Mouse (Mus musculus) lung, embryonic 14.5 days (tissue): ENCODE measurements at regions not wholly inside any gene's neighbourhood (a gene's known extent, or its start where the extent isn't known, plus 50 kb on each side); places are given as distances from the start of the nearest gene placed in this dataset.

Experiments used
- ATAC-seq: fragments of 200-750 bp; cut with Nextera tagmentation; 2 replicates; pipeline ENCODE4 v1.8.0; 2017; ENCODE audit warnings: mild to moderate bottlenecking, moderate TSS enrichment, moderate library complexity; ENCODE audit not compliant: insufficient read depth
- DNase-seq: peaks from one replicate; pipeline ENCODE4 v3.0.0-alpha.2; 2015
- H3K27ac ChIP-seq: fragments of 300-500 bp; sonication (generic); 2 replicates; pipeline ENCODE4 v1.5.1; 2014; ENCODE audit warnings: low read depth, mild to moderate bottlenecking, moderate library complexity
- H3K27me3 ChIP-seq: fragments of 300-500 bp; sonication (generic); 2 replicates; pipeline ENCODE4 v1.6.1; 2014; ENCODE audit warnings: low read length, control low read depth; ENCODE audit not compliant: insufficient read depth
- H3K36me3 ChIP-seq: fragments of 300-500 bp; sonication (generic); 2 replicates; pipeline ENCODE4 v1.6.1; 2014; ENCODE audit warnings: control low read depth; ENCODE audit not compliant: insufficient read depth
- H3K4me1 ChIP-seq: fragments of 300-500 bp; sonication (generic); 2 replicates; pipeline ENCODE4 v1.6.1; 2014; ENCODE audit warnings: antibody characterized with exemption, control low read depth; ENCODE audit not compliant: insufficient read depth
- H3K4me2 ChIP-seq: fragments of 300-500 bp; sonication (generic); 2 replicates; pipeline ENCODE4 v1.6.1; 2014; ENCODE audit warnings: mild to moderate bottlenecking
- H3K4me3 ChIP-seq: fragments of 300-500 bp; sonication (generic); 2 replicates; pipeline ENCODE4 v1.5.1; 2014; ENCODE audit warnings: low read depth, low read length
- H3K9ac ChIP-seq: fragments of 300-500 bp; sonication (generic); 2 replicates; pipeline ENCODE4 v1.6.1; 2014
- H3K9me3 ChIP-seq: fragments of 300-500 bp; sonication (generic); 2 replicates; pipeline ENCODE4 v1.6.1; 2016; ENCODE audit warnings: low read depth, low read length, control low read depth
- CTCF ChIP-seq: IDR thresholded peaks from 2 replicates; pipeline ENCODE4 v1.5.1; 2016; ENCODE audit warnings: antibody characterized with exemption, low read depth
- WGBS: fragments of 180-500 bp; shearing (Covaris S2); extraction: QIAGEN DNeasy Blood & Tissue Kit; methylation state at CpG from one replicate; pipeline ENCODE4 v1.1.7; 2014; 5-methylcytosine and 5-hydroxymethylcytosine counted together

DNA sequence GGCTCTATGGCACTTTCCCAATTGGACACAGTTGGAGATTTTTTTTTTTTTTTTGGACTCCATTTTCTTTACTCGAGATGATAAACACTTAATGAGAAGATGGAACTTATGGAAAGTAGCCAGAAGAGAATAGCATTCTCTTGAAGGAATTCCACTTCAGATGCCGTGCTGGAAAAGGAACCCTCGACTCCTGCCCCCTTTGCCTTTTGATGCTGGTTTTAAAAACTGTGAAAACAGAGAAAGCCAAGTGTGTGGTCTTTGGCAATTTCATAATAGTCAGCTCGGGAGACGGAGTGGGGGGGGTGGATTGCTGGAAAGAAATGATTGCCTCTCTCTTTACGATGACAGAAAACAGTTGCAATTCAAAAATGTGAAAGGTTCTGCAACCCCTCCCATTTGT, 429.2 kb downstream of the Fgf9 start:
- H3K9me3 ChIP-seq, result no peaks in the 10 kb centered on the region
- H3K4me3 ChIP-seq, result no peak overlapping the region
- 11% methylated on average over 6 of the region's 6 CpGs for WGBS
- no peaks in the 10 kb centered on the region for H3K27me3 ChIP-seq
- peak overlapping the region; percentile 20; the same call in 1 of the 2 replicates for H3K4me2 ChIP-seq
- DNase-seq, result peak; percentile 85
- H3K36me3 ChIP-seq, result no peaks in the 10 kb centered on the region
- no peak overlapping the region for H3K9ac ChIP-seq
- H3K4me1 ChIP-seq, result peaks cover 5% of the 10 kb centered on the region; the same call in 1 of the 2 replicates
- no peak for TF ChIP-seq CTCF
- peak overlapping the region; percentile 20; the same call in 1 of the 2 replicates for H3K27ac ChIP-seq
- peak; percentile 36; the same call in 1 of the 2 replicates for ATAC-seq

DNA sequence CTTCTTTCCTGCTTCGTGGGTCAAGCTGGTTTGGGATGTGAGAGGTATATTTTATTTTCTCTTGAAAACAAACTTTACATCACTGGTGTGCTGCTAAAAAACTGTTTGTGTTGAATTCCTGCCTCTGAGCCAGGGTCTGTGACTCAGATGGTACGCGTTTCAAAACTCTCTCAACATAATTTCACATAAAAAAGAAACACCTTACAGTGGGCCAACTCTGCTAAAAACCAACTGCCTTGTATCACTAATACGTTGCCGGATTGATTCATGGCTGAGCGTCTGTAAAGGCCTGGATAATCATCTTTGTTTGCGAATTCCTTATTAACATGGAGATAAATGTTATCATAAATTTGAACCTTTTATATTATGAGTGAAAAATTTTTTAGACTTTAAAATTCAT, 428.7 kb downstream of the Fgf9 start:
- Histone ChIP-seq H3K4me3 (no peak overlapping the region), H3K27ac (no peak overlapping the region), H3K4me1 (peaks cover 5% of the 10 kb centered on the region; the same call in 1 of the 2 replicates), H3K9me3 (no peaks in the 10 kb centered on the region), H3K9ac (no peak overlapping the region), H3K4me2 (no peak overlapping the region), H3K27me3 (no peaks in the 10 kb centered on the region), H3K36me3 (no peaks in the 10 kb centered on the region)
- DNase-seq (peak; percentile 34), ATAC-seq (peak; percentile 59; the same call in 1 of the 2 replicates)
- no peak for TF ChIP-seq CTCF
- 55% methylated on average over 7 of the region's 7 CpGs for WGBS

DNA sequence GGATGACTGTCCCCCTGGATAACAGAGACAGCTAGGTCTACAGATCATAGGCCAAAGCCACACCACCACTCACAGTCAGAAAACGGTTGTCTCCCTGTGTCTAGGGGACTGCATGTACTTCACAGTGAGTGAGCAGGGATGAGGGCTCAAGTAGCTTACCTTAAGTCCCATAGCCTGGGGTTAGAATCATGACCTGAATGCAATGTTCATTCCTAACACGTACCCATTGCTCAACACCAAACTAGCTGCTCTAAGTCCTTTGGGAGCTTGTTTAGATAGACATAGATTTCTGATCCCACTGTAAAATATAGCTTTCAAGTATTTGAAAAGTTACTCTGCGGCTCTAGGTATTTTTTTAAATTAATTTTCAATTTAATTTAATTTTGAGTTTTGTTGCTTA, 426.6 kb downstream of the Fgf9 start:
- Histone ChIP-seq H3K4me2 (no peak overlapping the region), H3K36me3 (no peaks in the 10 kb centered on the region), H3K9ac (no peak overlapping the region), H3K9me3 (no peaks in the 10 kb centered on the region), H3K4me1 (peaks cover 5% of the 10 kb centered on the region; the same call in 1 of the 2 replicates), H3K27me3 (no peaks in the 10 kb centered on the region), H3K27ac (no peak overlapping the region), H3K4me3 (no peak overlapping the region)
- no peak for TF ChIP-seq CTCF
- ATAC-seq, result no peak
- no peak for DNase-seq
- 91% methylated on average over 3 of the region's 3 CpGs for WGBS

DNA sequence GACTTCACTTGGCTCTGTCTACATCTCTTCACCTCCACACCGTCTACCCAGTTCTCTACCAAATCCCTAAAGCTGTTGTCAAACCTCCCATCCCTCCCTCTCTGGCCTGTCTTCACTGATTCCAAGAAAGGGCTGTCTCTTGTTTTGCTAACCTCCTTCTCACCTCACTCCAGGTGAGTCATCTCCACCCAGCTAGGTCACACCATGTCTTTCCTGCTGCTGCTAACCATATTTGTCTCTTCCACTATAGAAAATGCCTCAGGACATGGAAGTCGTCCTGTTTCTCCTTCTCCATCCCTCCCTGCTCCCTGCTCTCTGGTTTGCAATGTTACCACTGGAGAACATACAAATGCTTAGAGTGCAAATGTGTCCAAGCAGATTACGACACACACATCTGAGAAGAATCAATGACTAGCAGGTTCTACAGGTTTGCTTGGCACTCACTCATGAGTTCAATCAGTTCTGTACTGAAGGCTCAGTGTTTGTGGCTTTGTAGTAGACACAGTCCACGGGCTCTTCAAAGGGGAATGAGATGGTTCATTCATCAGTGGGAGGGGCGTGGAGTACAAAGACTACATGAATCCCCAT, 424.1 kb downstream of the Fgf9 start:
- ATAC-seq (no peak), DNase-seq (no peak)
- no peak overlapping the region for H3K4me2 ChIP-seq
- no peaks in the 10 kb centered on the region for H3K9me3 ChIP-seq
- no peak overlapping the region for H3K4me3 ChIP-seq
- TF ChIP-seq CTCF, result no peak
- H3K27ac ChIP-seq, result no peak overlapping the region
- WGBS, result 64% methylated on average over 5 of the region's 5 CpGs
- H3K36me3 ChIP-seq, result no peaks in the 10 kb centered on the region
- no peaks in the 10 kb centered on the region for H3K27me3 ChIP-seq
- no peaks in the 10 kb centered on the region; the same call in 1 of the 2 replicates for H3K4me1 ChIP-seq
- no peak overlapping the region for H3K9ac ChIP-seq

DNA sequence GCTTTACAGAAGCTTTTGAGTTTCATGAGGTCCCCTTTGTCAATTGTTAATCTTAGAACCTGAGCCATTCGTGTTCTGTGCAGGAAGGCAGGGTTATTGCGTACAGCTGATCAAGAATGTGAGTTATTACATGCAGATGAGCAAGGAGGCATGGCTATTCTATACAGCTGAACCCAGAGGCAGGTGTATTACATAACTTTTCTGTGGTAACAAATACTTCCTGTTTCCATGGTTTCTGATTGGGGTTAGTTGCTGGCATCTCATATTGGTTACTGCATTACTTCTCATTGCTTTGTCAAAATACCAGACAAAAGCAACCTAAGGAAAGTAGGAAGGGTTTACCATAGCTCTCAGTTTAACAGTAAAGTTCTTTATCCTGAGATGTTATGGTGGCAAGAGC, 421.8 kb downstream of the Fgf9 start:
- no peak for ATAC-seq
- Histone ChIP-seq H3K4me1 (no peaks in the 10 kb centered on the region), H3K36me3 (no peaks in the 10 kb centered on the region), H3K9ac (no peak overlapping the region), H3K27me3 (no peaks in the 10 kb centered on the region), H3K4me2 (no peak overlapping the region), H3K4me3 (no peak overlapping the region), H3K27ac (no peak overlapping the region), H3K9me3 (no peaks in the 10 kb centered on the region)
- TF ChIP-seq CTCF, result no peak
- WGBS, result 80% methylated on average over 2 of the region's 2 CpGs
- no peak for DNase-seq

DNA sequence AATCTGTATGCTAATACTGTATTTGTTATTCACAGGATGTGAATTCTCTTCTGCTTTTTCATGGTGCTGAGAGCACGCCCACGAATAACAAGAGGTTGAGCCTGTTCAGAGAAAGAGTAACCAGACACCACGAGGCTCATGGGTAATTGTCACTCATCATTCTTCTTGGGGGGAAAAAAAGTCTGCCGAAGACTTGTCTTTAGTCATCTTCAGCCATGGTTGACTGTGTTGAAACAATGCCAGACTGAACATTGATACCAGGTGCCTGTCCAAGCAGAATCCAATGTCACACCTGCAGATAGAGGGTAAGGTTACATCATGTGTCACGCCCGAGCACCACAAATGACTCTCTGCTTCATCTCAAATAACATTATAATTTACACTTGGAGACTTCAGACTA, 418.5 kb downstream of the Fgf9 start:
- H3K4me3 ChIP-seq, result no peak overlapping the region
- no peak overlapping the region for H3K27ac ChIP-seq
- WGBS, result 71% methylated on average over 6 of the region's 6 CpGs
- DNase-seq, result no peak
- ATAC-seq, result no peak
- H3K36me3 ChIP-seq, result no peaks in the 10 kb centered on the region
- H3K4me2 ChIP-seq, result no peak overlapping the region
- no peak for TF ChIP-seq CTCF
- no peaks in the 10 kb centered on the region for H3K9me3 ChIP-seq
- no peaks in the 10 kb centered on the region for H3K4me1 ChIP-seq
- no peaks in the 10 kb centered on the region; the same call in 1 of the 2 replicates for H3K27me3 ChIP-seq
- H3K9ac ChIP-seq, result no peak overlapping the region

DNA sequence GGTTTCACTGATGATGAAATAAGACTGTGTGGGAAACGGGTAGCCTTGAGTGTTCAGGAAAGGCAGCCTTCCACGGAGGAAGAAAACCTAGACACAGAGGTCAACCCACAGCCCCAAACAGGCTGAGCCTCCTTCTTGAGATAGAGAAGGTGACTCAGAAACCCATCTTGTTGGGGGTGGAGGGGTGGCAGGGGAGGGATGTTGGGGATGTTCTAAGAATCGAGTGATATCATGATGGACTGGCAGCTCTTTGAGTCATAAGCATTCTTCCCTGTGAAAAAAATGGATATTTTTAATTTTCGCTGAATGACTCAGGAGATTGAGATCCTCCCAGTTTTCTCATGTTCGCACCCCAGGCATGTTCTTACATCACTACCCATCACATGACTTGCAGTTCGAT, 417.5 kb downstream of the Fgf9 start:
- H3K27me3 ChIP-seq, result no peaks in the 10 kb centered on the region; the same call in 1 of the 2 replicates
- no peaks in the 10 kb centered on the region for H3K9me3 ChIP-seq
- WGBS, result 84% methylated on average over 6 of the region's 6 CpGs
- no peak overlapping the region for H3K4me2 ChIP-seq
- H3K4me3 ChIP-seq, result no peak overlapping the region
- DNase-seq (no peak), ATAC-seq (no peak)
- TF ChIP-seq CTCF, result no peak
- H3K36me3 ChIP-seq, result no peaks in the 10 kb centered on the region
- H3K4me1 ChIP-seq, result no peaks in the 10 kb centered on the region
- no peak overlapping the region for H3K9ac ChIP-seq
- H3K27ac ChIP-seq, result no peak overlapping the region
